Mouse (Mus musculus) neutrophil, adult 5-6 weeks (primary cell): ENCODE measurements around the gene Per2. TPM values are rescaled to one million over a fixed set of nuclear protein-coding genes. Genes with fewer than 3 reads are reported as not detected.

ENCODE experiments used
- ATAC-seq: fragments of 151-379, 151-347 bp; 2 replicates; pipeline ENCODE4 v1.8.0; 2017; ENCODE audit warnings: mild to moderate bottlenecking, moderate TSS enrichment; ENCODE audit not compliant: insufficient number of reproducible peaks, poor library complexity, low FRiP score, severe bottlenecking; ENCODE audit errors: extremely low read depth
- total RNA-seq: library from RNA; stranded (forward); fragments of 200-1000 nt; gene quantifications from 2 replicates; pipeline ENCODE4 v1.2.3, GENCODE M21; 2017

The Per2 gene
- total RNA-seq, 1 experiment from 2014 or later = 6.5 TPM

DNA sequence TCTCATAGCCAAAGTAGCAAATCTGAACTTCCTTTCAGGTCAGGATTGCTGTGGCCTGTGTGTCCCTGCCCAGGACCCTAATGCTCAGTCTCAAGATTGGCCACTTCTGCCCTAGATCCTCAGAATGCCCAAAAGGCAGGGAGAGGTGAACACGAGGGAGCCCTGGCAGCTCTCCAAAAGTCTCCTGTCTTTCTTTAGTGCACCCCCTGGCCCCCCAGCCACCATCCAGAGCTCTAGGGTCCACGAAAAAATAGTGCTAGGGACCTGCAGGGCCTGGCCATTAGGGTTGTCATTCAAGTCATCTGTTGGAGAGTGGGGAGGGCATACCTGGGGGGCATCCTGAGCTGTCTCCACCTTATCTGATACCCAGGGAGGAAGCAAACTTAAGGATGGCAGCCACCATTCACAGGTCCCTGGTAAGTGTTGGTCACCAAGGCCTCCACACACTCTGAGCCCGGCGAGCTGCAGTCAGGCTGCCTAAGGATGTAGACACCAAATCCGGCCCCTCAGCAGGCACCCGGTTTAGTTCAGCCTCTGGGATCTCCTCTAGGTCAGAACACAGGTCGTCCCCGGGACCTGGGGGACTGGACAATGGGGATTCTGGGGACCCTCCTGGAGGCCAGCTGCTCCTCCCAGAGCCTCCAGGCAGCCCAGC lies 47.4 kb downstream of the Per2 start:
- no peak for ATAC-seq

DNA sequence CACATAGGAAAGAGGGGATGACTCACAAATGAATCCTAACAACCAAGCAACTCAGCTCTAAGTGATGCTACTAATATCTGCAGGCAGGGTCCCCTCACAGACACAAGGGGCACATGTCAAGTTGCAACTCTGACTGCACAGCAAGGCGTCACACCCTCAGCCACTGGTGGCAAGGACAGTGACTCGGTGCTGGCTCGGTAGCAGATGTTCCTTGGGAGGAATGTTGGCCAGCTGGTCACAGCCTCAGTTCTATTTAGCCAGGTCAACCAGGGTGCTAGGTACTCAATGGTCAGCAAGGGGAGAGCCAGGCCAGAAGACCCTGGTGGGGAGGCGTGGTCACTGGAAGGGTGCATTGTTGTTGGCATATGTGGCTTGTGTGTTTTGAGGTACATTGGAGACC lies 51.3 kb downstream of the Per2 start:
- no peak for ATAC-seq

DNA sequence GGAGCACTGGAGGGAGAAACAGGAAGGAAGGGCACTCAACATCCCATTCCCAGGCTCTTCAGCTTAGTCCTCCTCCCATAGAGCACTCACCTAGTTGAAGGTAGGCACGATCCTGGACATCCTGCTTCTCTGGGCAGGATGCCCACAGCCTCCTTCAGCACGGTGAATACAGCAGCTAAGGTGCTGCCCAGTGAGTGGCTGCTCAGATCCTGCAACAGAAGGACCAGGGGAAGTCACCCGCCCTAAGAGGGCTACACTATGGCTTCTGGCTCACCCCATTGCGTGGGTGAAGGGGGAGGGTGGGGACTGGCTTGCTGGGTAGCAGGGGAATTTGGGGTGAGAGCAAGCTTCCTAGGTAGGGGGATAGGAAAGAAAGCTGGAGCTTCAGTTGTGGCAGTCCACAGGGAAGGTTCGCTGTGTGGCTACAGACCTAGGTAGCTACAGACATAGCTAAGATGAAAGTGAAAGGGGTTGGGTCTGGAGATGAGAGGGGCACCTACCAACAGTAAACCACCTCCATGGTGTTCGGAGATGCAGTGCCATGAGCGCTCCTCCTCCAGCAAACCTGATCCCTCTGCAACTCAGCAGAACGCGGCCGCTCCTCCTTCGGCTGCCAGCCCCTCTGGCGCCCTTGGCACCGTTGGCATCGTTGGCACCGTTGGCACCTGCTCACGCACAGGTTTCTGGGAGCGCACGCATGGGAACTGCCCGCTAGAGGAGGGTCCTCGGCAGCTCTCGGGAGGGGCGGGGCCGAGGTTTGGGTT lies 53.5 kb downstream of the Per2 start:
- ATAC-seq = peak; percentile 22; the same call in 1 of the 2 replicates

DNA sequence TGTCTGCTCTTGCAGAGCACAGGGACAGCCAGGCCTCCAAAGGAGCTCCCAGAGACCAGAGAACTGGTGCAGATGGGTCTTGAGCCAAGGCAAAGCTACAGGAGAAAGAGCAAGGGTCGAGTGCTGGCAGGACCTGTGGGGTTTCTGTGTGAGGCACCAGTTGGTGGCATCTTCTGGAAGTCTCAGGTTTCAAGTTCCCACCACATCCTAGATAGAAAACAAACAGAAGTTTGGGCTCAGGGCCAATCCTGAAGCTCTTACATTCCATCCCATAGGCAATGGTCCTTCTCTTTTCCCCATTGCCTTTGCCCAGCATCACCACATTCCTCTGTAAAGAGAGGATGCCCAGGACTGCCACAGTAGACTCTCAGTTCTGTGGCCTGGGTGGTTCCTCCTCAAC lies 54.1 kb downstream of the Per2 start:
- no peak for ATAC-seq

DNA sequence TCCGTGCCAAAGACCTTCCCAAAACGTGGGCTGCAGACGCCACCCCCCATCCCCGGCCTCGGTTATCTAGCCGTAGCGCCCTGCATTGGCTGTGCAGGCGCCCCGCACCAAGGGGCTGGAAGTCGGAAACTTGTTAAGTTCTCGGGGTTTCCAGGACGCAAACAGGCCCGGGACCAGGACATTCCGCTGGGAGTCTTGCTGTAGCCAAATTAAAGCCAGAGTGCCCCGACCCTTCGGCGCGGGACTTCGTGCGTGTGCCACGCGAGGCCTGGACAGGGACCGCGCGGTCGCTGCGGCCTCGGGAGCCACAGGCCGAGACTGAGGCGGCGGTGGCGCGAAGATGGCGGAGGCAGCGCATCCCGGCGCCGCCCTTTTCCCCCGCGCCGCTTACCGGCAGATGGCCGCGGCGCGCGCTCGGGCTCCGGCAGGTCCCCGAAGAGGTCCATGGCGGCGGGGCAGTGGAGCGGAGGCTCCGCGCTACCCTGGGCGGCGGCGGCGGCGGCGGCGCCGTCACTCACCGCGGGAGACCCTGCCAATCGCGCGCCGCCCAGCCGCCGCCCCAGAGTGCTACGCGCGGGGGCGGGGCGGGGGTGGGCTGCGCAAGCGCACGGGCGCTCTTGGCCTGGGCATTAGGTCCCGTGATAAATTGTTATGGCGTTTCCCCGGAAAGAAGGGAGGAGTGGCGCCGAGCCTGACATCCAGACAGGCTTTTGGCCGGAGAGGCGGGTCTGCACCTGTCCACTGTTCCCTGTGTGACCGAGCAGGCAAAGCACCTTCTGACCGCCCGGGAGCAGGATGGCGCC lies 60.7 kb downstream of the Per2 start, which contains the start of gene Ilkap:
TSS of gene Ilkap (minus strand) at position 556 of the 803 bp plus-strand sequence.
- ATAC-seq = peak; percentile 72

DNA sequence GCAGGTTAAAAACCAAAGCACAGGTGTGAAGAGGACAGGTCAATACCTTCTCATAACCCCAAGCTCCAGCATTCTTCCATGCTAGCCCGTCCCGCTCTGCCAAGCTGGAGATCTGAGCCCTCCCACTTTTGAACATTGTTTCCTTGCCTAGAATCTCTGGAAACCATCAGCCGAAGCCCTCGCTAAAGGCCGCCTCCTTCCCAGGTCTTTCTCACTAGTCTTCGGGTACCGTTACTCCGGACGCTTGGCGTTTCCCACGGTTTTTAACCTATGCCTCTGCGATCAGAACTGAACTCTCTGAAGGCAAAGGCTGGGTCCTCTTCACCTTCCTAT lies 61.2 kb downstream of the Per2 start:
- ATAC-seq = no peak

DNA sequence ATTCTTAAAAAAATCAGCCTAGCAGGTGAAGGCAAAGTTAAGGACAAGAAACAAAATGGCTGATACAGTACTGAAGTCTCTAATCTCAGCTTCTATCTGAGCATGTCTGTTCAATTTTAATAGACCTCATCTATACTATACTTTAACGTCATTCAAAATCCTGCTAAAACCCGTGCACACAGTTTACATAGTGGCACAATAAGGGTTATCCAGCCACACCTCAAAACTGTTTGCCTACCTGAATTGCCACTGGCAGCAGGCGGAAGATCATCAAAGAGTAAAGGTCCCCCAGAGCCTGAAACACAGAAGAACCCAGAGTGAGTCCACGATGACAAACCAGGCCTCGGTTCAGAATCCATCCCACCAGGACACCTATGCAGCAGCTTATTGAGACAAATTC lies 68.8 kb downstream of the Per2 start:
- ATAC-seq = no peak

DNA sequence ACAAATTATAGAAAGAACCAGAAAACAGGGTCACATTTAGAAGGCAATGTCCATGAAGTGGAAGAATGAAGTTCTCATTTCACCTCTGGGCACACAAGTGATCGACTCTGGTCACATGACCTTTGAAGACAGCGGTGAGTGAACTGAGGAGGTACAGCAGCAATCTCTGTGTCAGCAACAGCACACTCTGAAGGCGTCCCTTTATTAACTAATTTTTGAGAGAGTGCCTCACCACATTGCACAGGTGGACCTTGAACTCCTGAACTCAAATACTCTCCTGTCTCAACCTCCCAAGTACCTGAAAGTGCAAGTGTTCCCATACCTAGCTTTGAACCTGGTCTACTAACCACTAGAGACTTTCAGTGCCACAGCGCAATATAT lies 78.0 kb downstream of the Per2 start:
- ATAC-seq = no peak

DNA sequence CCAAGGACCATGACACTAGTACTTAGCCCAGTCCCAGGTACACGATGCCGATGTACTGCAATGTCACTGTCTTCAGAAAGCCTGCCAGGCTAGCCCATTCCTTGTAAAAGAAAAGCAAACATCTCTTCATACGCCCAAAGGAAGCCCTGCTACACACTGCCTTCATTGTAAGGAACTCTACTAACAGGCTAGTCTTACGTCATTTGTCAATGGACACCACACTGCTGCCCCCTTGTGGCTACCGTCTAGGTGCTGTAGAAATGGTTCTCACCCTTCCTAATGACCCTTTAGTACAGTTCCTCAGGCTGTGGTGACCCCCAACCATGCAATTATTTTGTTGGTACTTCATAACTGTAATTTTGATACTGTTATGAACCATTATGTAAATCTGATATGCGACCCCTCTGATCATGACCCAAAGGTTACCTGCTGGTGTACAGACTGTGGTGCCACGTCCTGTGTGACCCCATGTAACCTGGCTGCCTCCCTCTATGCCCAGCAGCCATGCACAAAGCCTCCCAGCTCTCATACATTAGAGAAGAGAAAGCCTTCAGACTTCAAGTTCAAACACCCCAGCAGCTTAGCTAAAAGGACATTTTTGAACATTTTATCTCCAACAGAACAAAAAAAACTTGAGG lies 78.6 kb downstream of the Per2 start:
- ATAC-seq = peak; percentile 75; the same call in 1 of the 2 replicates

DNA sequence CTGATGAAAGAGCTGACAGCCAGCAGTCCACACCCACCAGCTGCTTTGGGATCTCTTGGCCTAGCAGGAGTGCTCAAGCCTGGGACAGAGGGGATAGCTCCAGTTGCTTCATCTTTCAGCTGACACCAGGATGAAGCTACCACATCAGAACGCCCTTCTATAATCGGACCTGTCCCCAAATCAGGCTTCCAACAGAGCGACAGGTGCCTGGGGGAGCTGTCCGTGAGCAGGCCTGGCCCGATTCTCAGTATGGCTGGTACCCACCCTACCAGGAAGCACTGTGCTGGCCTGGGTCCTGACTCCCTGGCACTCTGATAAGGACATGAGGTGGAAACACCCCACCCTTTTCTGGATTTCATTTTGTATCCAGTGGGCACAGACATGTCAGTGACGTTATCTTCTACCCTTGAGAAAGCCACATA lies 85.7 kb downstream of the Per2 start:
- no peak for ATAC-seq

DNA sequence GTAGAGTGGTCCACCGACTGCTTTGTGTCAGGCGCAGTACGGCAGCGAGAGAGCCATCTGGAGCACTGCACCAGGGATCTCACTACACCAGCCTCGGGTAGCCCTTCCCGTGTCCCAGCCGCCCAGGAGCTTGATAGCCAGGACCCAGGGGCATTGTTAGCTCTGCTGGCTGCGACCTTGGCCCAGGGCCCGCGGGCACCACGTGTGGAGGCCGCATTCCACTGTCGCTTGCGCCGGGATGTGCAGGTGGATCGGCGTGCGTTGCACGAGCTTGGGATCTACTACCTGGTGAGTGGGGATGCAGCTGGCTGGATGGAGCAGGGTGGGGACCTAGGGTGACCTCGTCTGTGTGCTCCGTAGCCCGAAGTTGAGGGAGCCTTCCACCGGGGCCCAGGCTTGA lies 89.1 kb downstream of the Per2 start:
- ATAC-seq = no peak

DNA sequence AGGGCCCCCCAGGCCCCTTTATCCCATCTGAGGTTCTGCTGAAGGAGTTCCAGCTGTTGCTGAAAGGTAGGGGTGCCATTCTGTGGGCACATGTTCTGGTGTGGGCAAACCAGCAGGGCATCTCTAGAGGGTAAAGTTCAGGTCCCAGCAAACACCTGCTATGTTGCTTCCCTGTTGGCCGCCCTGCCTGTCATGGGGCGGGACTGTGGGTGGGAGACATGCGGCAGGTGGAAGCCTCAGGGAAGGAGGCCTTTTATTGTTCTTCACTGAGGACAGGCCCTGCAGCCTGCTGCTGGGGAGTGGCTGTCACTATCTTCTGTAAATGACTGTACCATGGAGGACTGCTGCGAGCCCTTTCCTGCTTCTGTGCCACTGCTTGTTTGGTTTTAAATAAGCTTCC lies 89.7 kb downstream of the Per2 start:
- ATAC-seq = no peak

DNA sequence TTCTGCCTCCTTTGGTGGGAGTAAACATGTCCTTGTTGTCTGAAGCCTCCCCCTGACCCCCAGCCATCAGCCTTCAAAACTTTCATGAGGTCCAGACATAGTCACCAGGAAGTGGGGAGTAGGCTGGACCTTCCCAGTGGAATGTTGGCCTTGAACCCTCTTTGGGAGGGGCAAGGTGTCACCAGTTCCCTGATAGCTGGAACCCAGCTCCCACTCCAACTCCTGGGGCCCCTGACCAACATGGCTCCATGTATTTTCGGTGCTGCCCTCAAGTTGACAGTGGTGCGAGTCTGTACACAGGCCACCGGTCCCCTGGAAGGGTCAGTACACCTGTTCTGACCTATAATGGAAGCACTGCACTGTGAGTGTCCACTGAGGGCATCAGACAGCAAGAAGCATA lies 91.8 kb downstream of the Per2 start:
- ATAC-seq = no peak

DNA sequence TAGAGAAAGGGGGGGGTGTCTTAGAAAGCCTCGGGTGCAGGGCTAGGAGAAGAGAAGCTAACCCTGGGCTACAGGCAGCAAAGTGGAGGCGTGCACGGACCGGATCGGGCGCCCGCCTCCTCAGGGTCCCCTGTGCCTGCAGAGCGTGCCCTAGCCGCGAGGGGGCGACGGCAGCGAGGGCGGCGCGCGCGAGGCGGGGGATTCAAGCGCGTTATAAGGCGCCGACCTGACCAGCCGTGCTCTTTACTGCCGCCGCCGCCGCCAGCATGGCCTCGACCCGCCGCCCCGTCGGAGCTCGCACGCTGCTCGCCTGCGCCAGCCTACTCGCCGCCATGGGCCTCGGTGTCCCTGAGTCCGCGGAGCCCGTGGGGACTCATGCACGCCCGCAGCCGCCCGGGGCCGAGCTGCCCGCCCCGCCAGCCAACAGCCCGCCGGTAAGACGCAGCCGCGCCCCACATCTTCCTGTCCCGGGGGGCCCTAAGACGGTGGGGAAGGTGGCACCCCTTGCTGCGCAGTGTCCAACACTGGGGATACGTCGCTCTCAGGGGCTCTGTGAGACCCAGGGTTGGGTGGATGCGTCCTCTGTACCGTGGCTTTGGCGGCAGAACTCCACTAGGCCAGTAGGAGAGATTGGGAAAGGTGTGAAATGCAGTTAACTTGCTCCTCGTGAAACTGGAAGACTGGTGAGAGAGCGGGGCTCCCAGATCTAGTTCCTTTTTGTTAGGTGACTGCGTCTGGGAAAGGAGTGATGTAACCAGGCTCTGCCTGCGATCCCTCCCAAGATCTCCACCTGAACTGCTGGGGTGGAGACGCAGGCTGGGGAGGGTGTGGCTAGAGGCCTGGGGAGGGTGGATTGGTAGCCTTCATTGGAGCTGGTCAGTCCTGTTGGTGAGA lies 92.7 kb downstream of the Per2 start, which contains the start of gene Erfe:
TSS of gene Erfe (plus strand) at position 216 of the 894 bp plus-strand sequence.
- ATAC-seq = peak; percentile 44; the same call in 1 of the 2 replicates

Other genes with a start within 250 kb of the Per2 start
- gene Ube2f, start 209.0 kb downstream of the Per2 start, total RNA-seq = 34.9 and 42.0 TPM in 2 replicates
- 19.5 and 21.2 TPM in 2 replicates for gene Scly, start 161.0 kb downstream of the Per2 start, total RNA-seq
- gene Espnl, start 137.2 kb downstream of the Per2 start, total RNA-seq = 0.12 TPM in 2 replicates
- gene Klhl30, start 108.3 kb downstream of the Per2 start, total RNA-seq = 0.12 TPM in 1 of 2 replicates, not detected in the other
- not detected in 2 replicates for gene Erfe, start 92.9 kb downstream of the Per2 start, total RNA-seq
- 140 and 154 TPM in 2 replicates for gene Ilkap, start 60.5 kb downstream of the Per2 start, total RNA-seq
- gene Hes6, start 45.3 kb downstream of the Per2 start, total RNA-seq = 19.1 and 25.7 TPM in 2 replicates
- 7.2 and 8.4 TPM in 2 replicates for gene Traf3ip1, start 35.3 kb upstream of the Per2 start, total RNA-seq
- gene Asb1, start 81.2 kb upstream of the Per2 start, total RNA-seq = 10.2 and 10.6 TPM in 2 replicates